Mouse (Mus musculus) liver, embryonic 13.5 days (tissue): Measurements from ENCODE around the gene Pcnp. TPM values are rescaled to one million over a fixed set of nuclear protein-coding genes. Genes with fewer than 3 reads are reported as not detected.
"Not testable (repeated sequence)": the region's sequence is repeated elsewhere in the genome, so short reads cannot be mapped to it uniquely, and the experiment has no call there.

ENCODE experiments used
- ATAC-seq: fragments of 200-750 bp; cut with Nextera tagmentation; 2 replicates; pipeline ENCODE4 v1.8.0; 2017; ENCODE audit warnings: low read depth, mild to moderate bottlenecking, moderate number of reproducible peaks, moderate library complexity
- DNase-seq: peaks from one replicate; pipeline ENCODE4 v3.0.0; 2022
- H3K27ac ChIP-seq: fragments of 300-500 bp; sonication (generic); 2 replicates; pipeline ENCODE4 v1.5.1; 2015; ENCODE audit warnings: moderate library complexity, mild to moderate bottlenecking, inconsistent platforms
- H3K27me3 ChIP-seq: fragments of 300-500 bp; sonication (generic); 2 replicates; pipeline ENCODE4 v1.6.1; 2015; ENCODE audit warnings: mild to moderate bottlenecking, inconsistent platforms
- H3K36me3 ChIP-seq: fragments of 300-500 bp; sonication (generic); 2 replicates; pipeline ENCODE4 v1.6.1; 2015; ENCODE audit warnings: mild to moderate bottlenecking, inconsistent platforms
- H3K4me1 ChIP-seq: fragments of 300-500 bp; sonication (generic); replicated peaks from 2 replicates; pipeline ENCODE4 v1.6.1; 2015; ENCODE audit warnings: inconsistent platforms
- H3K4me2 ChIP-seq: fragments of 300-500 bp; sonication (generic); 2 replicates; pipeline ENCODE4 v1.6.1; 2015; ENCODE audit warnings: inconsistent platforms, mild to moderate bottlenecking, moderate library complexity
- H3K4me3 ChIP-seq: fragments of 300-500 bp; sonication (generic); replicated peaks from 2 replicates; pipeline ENCODE4 v1.5.1; 2015; ENCODE audit warnings: mild to moderate bottlenecking, inconsistent platforms
- H3K9ac ChIP-seq: fragments of 300-500 bp; sonication (generic); 2 replicates; pipeline ENCODE4 v1.6.1; 2015; ENCODE audit warnings: mild to moderate bottlenecking, inconsistent platforms
- H3K9me3 ChIP-seq: fragments of 300-500 bp; sonication (generic); replicated peaks from 2 replicates; pipeline ENCODE4 v1.6.1; 2016; ENCODE audit warnings: inconsistent platforms
- WGBS: fragments of 180-500 bp; shearing (Covaris S2); methylation state at CpG from one replicate; pipeline ENCODE4 v1.1.7; 2015; ENCODE audit not compliant: insufficient replicate concordance; 5-methylcytosine and 5-hydroxymethylcytosine counted together
- polyA plus RNA-seq: library from polyadenylated mRNA; unstranded; fragments of >200 nt; fragmentation: Nextera tagmentation; extraction: Ambion mirVana; gene quantifications from 2 replicates; pipeline ENCODE4 v1.2.1, GENCODE M21; 2015

Gene Pcnp
- 126 and 153 TPM in 2 replicates for polyA plus RNA-seq

GRCm38 (mm10) chr16:56029661-56030082 lies at the start of gene Pcnp:
Gene Pcnp (minus strand): TSS chr16:56029739.
- H3K9ac ChIP-seq: peak within 1 kb of the TSS; percentile 94
- ATAC-seq (peak; percentile 97), DNase-seq (peak; percentile 96)
- peak within 1 kb of the TSS; percentile 84 for H3K4me2 ChIP-seq
- no peaks in the 10 kb centered on the region for H3K9me3 ChIP-seq
- H3K27ac ChIP-seq: peak within 1 kb of the TSS; percentile 92
- peaks cover 42% of the 10 kb centered on the region for H3K36me3 ChIP-seq
- under 1% methylated on average over 39 of the region's 39 CpGs for WGBS
- peaks cover 49% of the 10 kb centered on the region for H3K4me1 ChIP-seq
- H3K4me3 ChIP-seq: peak within 1 kb of the TSS; percentile 82
- no peaks in the 10 kb centered on the region for H3K27me3 ChIP-seq

- Histone ChIP-seq H3K27me3 (no peaks in the 10 kb centered on the region), H3K4me1 (peaks cover 52% of the 10 kb centered on the region), H3K36me3 (no peaks in the 10 kb centered on the region), H3K4me3 (peak overlapping the region; percentile 78), H3K9me3 (no peaks in the 10 kb centered on the region), H3K4me2 (peak overlapping the region; percentile 77), H3K9ac (peak overlapping the region; percentile 89), H3K27ac (peak overlapping the region; percentile 97)
- ATAC-seq (no peak), DNase-seq (no peak)
- 9% methylated on average over 11 of the region's 11 CpGs for WGBS
Observed at GRCm38 (mm10) chr16:56076121-56076869, 46.8 kb upstream of the Pcnp start.

GRCm38 (mm10) chr16:56075222-56076111 lies 45.9 kb upstream of the Pcnp start:
- H3K4me3 ChIP-seq: peak overlapping the region; percentile 78
- peak overlapping the region; percentile 77 for H3K4me2 ChIP-seq
- H3K27ac ChIP-seq: peak overlapping the region; percentile 97
- ATAC-seq (peak; percentile 45), DNase-seq (peak; percentile 72)
- peaks cover 57% of the 10 kb centered on the region for H3K4me1 ChIP-seq
- no peaks in the 10 kb centered on the region for H3K9me3 ChIP-seq
- H3K36me3 ChIP-seq: no peaks in the 10 kb centered on the region
- under 1% methylated on average over 55 of the region's 66 CpGs for WGBS
- no peaks in the 10 kb centered on the region for H3K27me3 ChIP-seq
- H3K9ac ChIP-seq: peak overlapping the region; percentile 89

GRCm38 (mm10) chr16:56074565-56074964 lies 45.0 kb upstream of the Pcnp start:
- H3K4me3 ChIP-seq: peak overlapping the region; percentile 78; the same call in 1 of the 2 replicates
- DNase-seq (peak; percentile 14), ATAC-seq (no peak)
- H3K36me3 ChIP-seq: no peaks in the 10 kb centered on the region
- peak overlapping the region; percentile 97 for H3K27ac ChIP-seq
- no peaks in the 10 kb centered on the region for H3K9me3 ChIP-seq
- H3K27me3 ChIP-seq: no peaks in the 10 kb centered on the region
- peaks cover 63% of the 10 kb centered on the region for H3K4me1 ChIP-seq
- peak overlapping the region; percentile 89 for H3K9ac ChIP-seq
- H3K4me2 ChIP-seq: peak overlapping the region; percentile 77
- 44% methylated on average over 5 of the region's 5 CpGs for WGBS

- H3K36me3 ChIP-seq: no peaks in the 10 kb centered on the region
- 31% methylated on average over 1 of the region's 1 CpGs for WGBS
- peak overlapping the region; percentile 77 for H3K4me2 ChIP-seq
- peak overlapping the region; percentile 97 for H3K27ac ChIP-seq
- DNase-seq (peak; percentile 60), ATAC-seq (peak; percentile 37)
- no peaks in the 10 kb centered on the region for H3K27me3 ChIP-seq
- H3K4me3 ChIP-seq: no peak overlapping the region
- no peaks in the 10 kb centered on the region for H3K9me3 ChIP-seq
- peak overlapping the region; percentile 89 for H3K9ac ChIP-seq
- H3K4me1 ChIP-seq: peaks cover 67% of the 10 kb centered on the region
Observed at GRCm38 (mm10) chr16:56074122-56074521, 44.6 kb upstream of the Pcnp start.

GRCm38 (mm10) chr16:56073150-56073549 lies 43.6 kb upstream of the Pcnp start:
- DNase-seq, H3K4me3 ChIP-seq, H3K36me3 ChIP-seq, H3K27me3 ChIP-seq, H3K9me3 ChIP-seq, ATAC-seq: not testable (repeated sequence)
- Histone ChIP-seq H3K9ac (peak overlapping the region; percentile 70), H3K27ac (peak overlapping the region; percentile 96), H3K4me1 (peaks cover 76% of the 10 kb centered on the region), H3K4me2 (peak overlapping the region; percentile 69; the same call in 1 of the 2 replicates)
- 88% methylated on average over 6 of the region's 6 CpGs for WGBS

- DNase-seq (no peak), ATAC-seq (no peak)
- 70% methylated on average over 6 of the region's 6 CpGs for WGBS
- no peaks in the 10 kb centered on the region for H3K9me3 ChIP-seq
- no peak overlapping the region for H3K4me3 ChIP-seq
- H3K4me2 ChIP-seq: peak overlapping the region; percentile 69
- no peaks in the 10 kb centered on the region for H3K27me3 ChIP-seq
- H3K9ac ChIP-seq: peak overlapping the region; percentile 70
- H3K4me1 ChIP-seq: peaks cover 82% of the 10 kb centered on the region
- no peaks in the 10 kb centered on the region for H3K36me3 ChIP-seq
- peak overlapping the region; percentile 96 for H3K27ac ChIP-seq
Observed at GRCm38 (mm10) chr16:56072533-56072932, 43.0 kb upstream of the Pcnp start.

- peak; percentile 91 for DNase-seq
- ATAC-seq: peak; percentile 90
- Histone ChIP-seq H3K9me3 (no peaks in the 10 kb centered on the region), H3K4me2 (peak overlapping the region; percentile 69), H3K4me1 (peaks cover 79% of the 10 kb centered on the region), H3K9ac (peak overlapping the region; percentile 70), H3K27me3 (no peaks in the 10 kb centered on the region), H3K4me3 (peak overlapping the region; percentile 44), H3K36me3 (no peaks in the 10 kb centered on the region), H3K27ac (peak overlapping the region; percentile 96)
- WGBS: 16% methylated on average over 5 of the region's 5 CpGs
Observed at GRCm38 (mm10) chr16:56071317-56072232, 42.0 kb upstream of the Pcnp start.

GRCm38 (mm10) chr16:56068523-56069070 lies 39.1 kb upstream of the Pcnp start:
- peak overlapping the region; percentile 48 for H3K27ac ChIP-seq
- no peaks in the 10 kb centered on the region for H3K27me3 ChIP-seq
- no peak overlapping the region for H3K4me3 ChIP-seq
- 83% methylated on average over 6 of the region's 6 CpGs for WGBS
- H3K4me1 ChIP-seq: peaks cover 62% of the 10 kb centered on the region
- H3K4me2 ChIP-seq: no peak overlapping the region
- H3K9me3 ChIP-seq: no peaks in the 10 kb centered on the region
- ATAC-seq (no peak), DNase-seq (no peak)
- no peak overlapping the region for H3K9ac ChIP-seq
- H3K36me3 ChIP-seq: no peaks in the 10 kb centered on the region

GRCm38 (mm10) chr16:56066113-56066512 lies 36.6 kb upstream of the Pcnp start:
- Histone ChIP-seq H3K9me3 (no peaks in the 10 kb centered on the region), H3K27ac (no peak overlapping the region; the same call in 1 of the 2 replicates), H3K9ac (no peak overlapping the region), H3K4me3 (no peak overlapping the region), H3K4me1 (peaks cover 40% of the 10 kb centered on the region), H3K4me2 (no peak overlapping the region), H3K36me3 (no peaks in the 10 kb centered on the region), H3K27me3 (no peaks in the 10 kb centered on the region)
- WGBS: 53% methylated on average over 8 of the region's 8 CpGs
- DNase-seq (no peak), ATAC-seq (no peak)
